Mouse (Mus musculus) c-Kit-negative CD71-positive TER-119-positive erythroid progenitor cells, embryonic 14.5 days (primary cell): ENCODE measurements around the gene Ankrd13d.

ENCODE experiments used
- DNase-seq: peaks from one replicate; pipeline ENCODE4 v3.0.0-alpha.2; 2013; ENCODE audit warnings: low read depth, low spot score

The Ankrd13d gene

GRCm38 (mm10) chr19:4227894-4228678 is 54.9 kb downstream of the Ankrd13d start:
- peak; percentile 67 for DNase-seq

- no peak for DNase-seq
Observed at GRCm38 (mm10) chr19:4227446-4227845, 55.5 kb downstream of the Ankrd13d start.

GRCm38 (mm10) chr19:4226779-4227178 is 56.2 kb downstream of the Ankrd13d start:
- no peak for DNase-seq

- DNase-seq, result no peak
Observed at GRCm38 (mm10) chr19:4222165-4222564, 60.8 kb downstream of the Ankrd13d start.

GRCm38 (mm10) chr19:4220957-4221743 is 61.8 kb downstream of the Ankrd13d start:
- DNase-seq, result no peak

GRCm38 (mm10) chr19:4220416-4220815 is 62.5 kb downstream of the Ankrd13d start:
- no peak for DNase-seq
